Mouse (Mus musculus): ENCODE results near the gene Atf4.

Atf4 gene

GRCm38 (mm10) chr15:80286851-80287415 is 31.9 kb downstream of the Atf4 start, which contains the start of gene Cacna1i:
Gene Cacna1i, plus strand, starts transcription at chr15:80287238.
- no peak for DNase-seq (ENCODE audit: low spot score)

- DNase-seq (ENCODE audit: low spot score) = no peak
These were observed 33.1 kb downstream of the Atf4 start for GRCm38 (mm10) chr15:80288036-80288435.

GRCm38 (mm10) chr15:80289436-80289835 is 34.5 kb downstream of the Atf4 start:
- no peak for DNase-seq (ENCODE audit: low spot score)

- DNase-seq (ENCODE audit: low spot score) = no peak
These were observed 42.2 kb downstream of the Atf4 start for GRCm38 (mm10) chr15:80297146-80297545.

- no peak for DNase-seq (ENCODE audit: low spot score)
These were observed 48.8 kb downstream of the Atf4 start for GRCm38 (mm10) chr15:80303779-80304178.

- no peak for DNase-seq (ENCODE audit: low spot score)
These were observed 49.2 kb downstream of the Atf4 start for GRCm38 (mm10) chr15:80304188-80304587.

GRCm38 (mm10) chr15:80306146-80306545 is 51.2 kb downstream of the Atf4 start:
- no peak for DNase-seq (ENCODE audit: low spot score)
